Mouse (Mus musculus): ENCODE data around the gene Rhoq.
A peak's percentile ranks its signal among the peaks of the same experiment; 100 is the strongest.

Rhoq gene

GRCm38 (mm10) chr17:86991306-86991705 is 28.4 kb downstream of the Rhoq start:
- no peak for DNase-seq (ENCODE audit: low spot score in 2 of 2)

GRCm38 (mm10) chr17:86997323-86997722 is 34.4 kb downstream of the Rhoq start:
- no peak for DNase-seq (ENCODE audit: low spot score in 2 of 2)

- no peak for DNase-seq (ENCODE audit: low spot score in 2 of 2)
These were observed 46.1 kb downstream of the Rhoq start for GRCm38 (mm10) chr17:87008950-87009349.

GRCm38 (mm10) chr17:87011301-87012019 is 48.6 kb downstream of the Rhoq start:
- DNase-seq (ENCODE audit: low spot score in 2 of 2): no peak

- DNase-seq (ENCODE audit: low spot score in 2 of 2): no peak
These were observed 56.8 kb downstream of the Rhoq start for GRCm38 (mm10) chr17:87019692-87020091.

- no peak for DNase-seq (ENCODE audit: low spot score in 2 of 2)
These were observed 61.8 kb downstream of the Rhoq start for GRCm38 (mm10) chr17:87024491-87025242.

GRCm38 (mm10) chr17:87025269-87025949 is 62.5 kb downstream of the Rhoq start, which contains the start of the genes Pigf and Cript:
Gene Pigf, minus strand, starts transcription at chr17:87025406.
Gene Cript, plus strand, starts transcription at chr17:87025550.
- peak; percentile 96 to 98 for DNase-seq (ENCODE audit: low spot score in 2 of 2)

GRCm38 (mm10) chr17:87036141-87037073 is 73.5 kb downstream of the Rhoq start:
- no peak for DNase-seq (ENCODE audit: low spot score in 2 of 2)

GRCm38 (mm10) chr17:87038496-87038895 is 75.6 kb downstream of the Rhoq start:
- DNase-seq (ENCODE audit: low spot score in 2 of 2): no peak

GRCm38 (mm10) chr17:87041739-87042138 is 78.9 kb downstream of the Rhoq start:
- DNase-seq (ENCODE audit: low spot score in 2 of 2): peak in 1 of 2 experiments; percentile 11

GRCm38 (mm10) chr17:87044364-87044763 is 81.5 kb downstream of the Rhoq start:
- DNase-seq (ENCODE audit: low spot score in 2 of 2): peak; percentile 78 to 88

GRCm38 (mm10) chr17:87044796-87045195 is 81.9 kb downstream of the Rhoq start:
- no peak for DNase-seq (ENCODE audit: low spot score in 2 of 2)

All from urinary bladder, postnatal 36 days (tissue).